Mouse (Mus musculus) lung, postnatal 0 days (tissue): ENCODE measurements at regions not wholly inside any gene's neighbourhood (a gene's known extent, or its start where the extent isn't known, plus 50 kb on each side); places are given as distances from the start of the nearest gene placed in this dataset.

ENCODE experiments used
- ATAC-seq: fragments of 200-750 bp; cut with Nextera tagmentation; 2 replicates; pipeline ENCODE4 v1.8.0; 2017; ENCODE audit warnings: moderate library complexity
- DNase-seq: peaks from one replicate; pipeline ENCODE4 v3.0.0-alpha.2; 2016; ENCODE audit warnings: low spot score
- H3K27ac ChIP-seq: fragments of 300-500 bp; sonication (generic); 2 replicates; pipeline ENCODE4 v1.5.1; 2014; ENCODE audit warnings: antibody characterized with exemption, mild to moderate bottlenecking, low read length, mixed read lengths
- H3K27me3 ChIP-seq: fragments of 300-500 bp; sonication (generic); replicated peaks from 2 replicates; pipeline ENCODE4 v1.6.1; 2014; ENCODE audit warnings: low read length, mixed read lengths; ENCODE audit not compliant: insufficient read depth
- H3K36me3 ChIP-seq: fragments of 300-500 bp; sonication (generic); 2 replicates; pipeline ENCODE4 v1.6.1; 2014; ENCODE audit warnings: low read length, mixed read lengths; ENCODE audit not compliant: insufficient read depth
- H3K4me1 ChIP-seq: fragments of 300-500 bp; sonication (generic); 2 replicates; pipeline ENCODE4 v1.6.1; 2014; ENCODE audit warnings: antibody characterized with exemption, low read depth, low read length, mixed read lengths; ENCODE audit not compliant: insufficient read depth
- H3K4me2 ChIP-seq: fragments of 300-500 bp; sonication (generic); replicated peaks from 2 replicates; pipeline ENCODE4 v1.6.1; 2014; ENCODE audit warnings: low read depth, mild to moderate bottlenecking, low read length, moderate library complexity, mixed read lengths
- H3K4me3 ChIP-seq: fragments of 300-500 bp; sonication (generic); 2 replicates; pipeline ENCODE4 v1.5.1; 2014; ENCODE audit warnings: low read depth, low read length
- H3K9ac ChIP-seq: fragments of 300-500 bp; sonication (generic); replicated peaks from 2 replicates; pipeline ENCODE4 v1.6.1; 2014; ENCODE audit warnings: low read depth, mild to moderate bottlenecking
- H3K9me3 ChIP-seq: fragments of 300-500 bp; sonication (generic); 2 replicates; pipeline ENCODE4 v1.6.1; 2016; ENCODE audit warnings: low read length, mixed read lengths
- CTCF ChIP-seq: IDR thresholded peaks from 2 replicates; pipeline ENCODE4 v1.5.1; 2016; ENCODE audit warnings: antibody characterized with exemption, mild to moderate bottlenecking
- EP300 ChIP-seq: IDR thresholded peaks from 2 replicates; pipeline ENCODE4 v1.6.1; 2016; ENCODE audit warnings: antibody characterized with exemption, mild to moderate bottlenecking, control low read depth
- WGBS: fragments of 180-500 bp; shearing (Covaris S2); extraction: QIAGEN DNeasy Blood & Tissue Kit; methylation state at CpG from one replicate; pipeline ENCODE4 v1.1.7; 2014; 5-methylcytosine and 5-hydroxymethylcytosine counted together

GRCm38 (mm10) chr12:10272038-10272437 lies 97.7 kb upstream of the Nt5c1b start:
- TF ChIP-seq CTCF (no peak), EP300 (no peak)
- ATAC-seq (no peak), DNase-seq (no peak)
- H3K4me2 ChIP-seq, result no peak overlapping the region
- H3K4me3 ChIP-seq, result no peak overlapping the region
- H3K27me3 ChIP-seq, result no peaks in the 10 kb centered on the region
- H3K9ac ChIP-seq, result no peak overlapping the region
- no peaks in the 10 kb centered on the region for H3K36me3 ChIP-seq
- 90% methylated on average over 5 of the region's 5 CpGs for WGBS
- no peaks in the 10 kb centered on the region for H3K4me1 ChIP-seq
- no peak overlapping the region for H3K27ac ChIP-seq
- no peaks in the 10 kb centered on the region for H3K9me3 ChIP-seq

- Histone ChIP-seq H3K36me3 (no peaks in the 10 kb centered on the region), H3K9me3 (no peaks in the 10 kb centered on the region), H3K27me3 (no peaks in the 10 kb centered on the region), H3K9ac (no peak overlapping the region), H3K4me3 (no peak overlapping the region), H3K4me1 (no peaks in the 10 kb centered on the region), H3K4me2 (no peak overlapping the region), H3K27ac (no peak overlapping the region)
- no peak for TF ChIP-seq CTCF
- no peak for TF ChIP-seq EP300
- DNase-seq, result no peak
- no peak for ATAC-seq
- WGBS, result 63% methylated on average over 1 of the region's 1 CpGs
Measured at GRCm38 (mm10) chr12:10275226-10275625, 94.5 kb upstream of the Nt5c1b start.

- H3K4me2 ChIP-seq, result no peak overlapping the region
- no peak overlapping the region for H3K4me3 ChIP-seq
- 39% methylated on average over 4 of the region's 4 CpGs for WGBS
- H3K4me1 ChIP-seq, result no peaks in the 10 kb centered on the region
- no peaks in the 10 kb centered on the region for H3K36me3 ChIP-seq
- H3K27me3 ChIP-seq, result no peaks in the 10 kb centered on the region
- H3K9me3 ChIP-seq, result no peaks in the 10 kb centered on the region
- ATAC-seq, result no peak
- no peak for TF ChIP-seq EP300
- TF ChIP-seq CTCF, result no peak
- no peak overlapping the region for H3K27ac ChIP-seq
- no peak for DNase-seq
- no peak overlapping the region for H3K9ac ChIP-seq
Measured at GRCm38 (mm10) chr12:10292646-10293045, 77.1 kb upstream of the Nt5c1b start.

- no peaks in the 10 kb centered on the region for H3K36me3 ChIP-seq
- H3K9ac ChIP-seq, result no peak overlapping the region
- no peaks in the 10 kb centered on the region for H3K27me3 ChIP-seq
- H3K4me3 ChIP-seq, result no peak overlapping the region
- DNase-seq (no peak), ATAC-seq (no peak)
- no peaks in the 10 kb centered on the region for H3K9me3 ChIP-seq
- H3K27ac ChIP-seq, result no peak overlapping the region
- TF ChIP-seq EP300 (no peak), CTCF (no peak)
- H3K4me2 ChIP-seq, result no peak overlapping the region
- H3K4me1 ChIP-seq, result no peaks in the 10 kb centered on the region
Measured at GRCm38 (mm10) chr12:10305970-10306369, 63.8 kb upstream of the Nt5c1b start.
